Mouse (Mus musculus): ENCODE measurements around the gene Cnbd2. TPM values are rescaled to one million over a fixed set of nuclear protein-coding genes. Genes with fewer than 3 reads are reported as not detected.

The Cnbd2 gene
- polyA plus RNA-seq, 1 experiment, result 0.48 TPM

DNA sequence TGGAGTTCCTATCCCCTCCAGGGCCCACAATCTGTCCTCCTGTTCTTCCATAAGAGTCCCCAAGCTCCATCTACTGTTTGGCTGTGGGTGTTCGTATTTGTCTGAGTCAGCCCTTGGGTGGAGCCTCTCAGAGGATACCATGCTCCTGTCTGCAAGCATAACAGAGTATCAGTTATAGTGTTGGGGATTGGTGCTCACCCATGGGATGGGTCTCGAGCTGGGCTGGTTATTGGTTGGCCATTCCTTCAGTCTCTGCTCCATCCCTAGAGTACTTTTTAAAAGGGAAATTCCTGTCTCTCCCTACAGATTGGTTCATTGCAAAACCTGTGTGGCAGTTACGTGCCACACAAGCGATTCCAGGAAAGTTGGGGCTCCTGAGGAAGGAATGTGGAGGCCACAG lies 36.7 kb downstream of the Cnbd2 start:
- TF ChIP-seq CTCF (IDR thresholded peaks at IDR 0.05; ENCODE audit: extremely low read depth, insufficient read length, insufficient replicate concordance, low read depth, low read length) (no peak), POLR2A (IDR thresholded peaks at IDR 0.05; ENCODE audit: low read depth, low read length) (no peak)
- H3K27ac ChIP-seq (ENCODE audit: insufficient read depth, low read depth, low read length), result no peak overlapping the region
- WGBS, result 80% methylated on average over 4 of the region's 4 CpGs
- no peak overlapping the region for H3K4me3 ChIP-seq (ENCODE audit: low read depth, low read length)
- H3K4me1 ChIP-seq (ENCODE audit: control insufficient read depth, insufficient read depth, insufficient read length, low read length), result no peaks in the 10 kb centered on the region
- H3K36me3 ChIP-seq (ENCODE audit: control insufficient read depth, insufficient read depth, low read length), result no peaks in the 10 kb centered on the region
- H3K27me3 ChIP-seq (ENCODE audit: control insufficient read depth, insufficient read depth, low read length), result no peaks in the 10 kb centered on the region

GRCm38 (mm10) chr2:156349286-156349848 lies 37.3 kb downstream of the Cnbd2 start:
- WGBS, result 90% methylated on average over 4 of the region's 4 CpGs
- Histone ChIP-seq H3K4me1 (ENCODE audit: control insufficient read depth, insufficient read depth, insufficient read length, low read length) (peaks cover 2% of the 10 kb centered on the region; the same call in 1 of the 2 replicates), H3K36me3 (ENCODE audit: control insufficient read depth, insufficient read depth, low read length) (no peaks in the 10 kb centered on the region), H3K27me3 (ENCODE audit: control insufficient read depth, insufficient read depth, low read length) (no peaks in the 10 kb centered on the region), H3K27ac (ENCODE audit: insufficient read depth, low read depth, low read length) (no peak overlapping the region), H3K4me3 (ENCODE audit: low read depth, low read length) (no peak overlapping the region)
- TF ChIP-seq POLR2A (IDR thresholded peaks at IDR 0.05; ENCODE audit: low read depth, low read length), result no peak
- TF ChIP-seq CTCF (IDR thresholded peaks at IDR 0.05; ENCODE audit: extremely low read depth, insufficient read length, insufficient replicate concordance, low read depth, low read length), result no peak

DNA sequence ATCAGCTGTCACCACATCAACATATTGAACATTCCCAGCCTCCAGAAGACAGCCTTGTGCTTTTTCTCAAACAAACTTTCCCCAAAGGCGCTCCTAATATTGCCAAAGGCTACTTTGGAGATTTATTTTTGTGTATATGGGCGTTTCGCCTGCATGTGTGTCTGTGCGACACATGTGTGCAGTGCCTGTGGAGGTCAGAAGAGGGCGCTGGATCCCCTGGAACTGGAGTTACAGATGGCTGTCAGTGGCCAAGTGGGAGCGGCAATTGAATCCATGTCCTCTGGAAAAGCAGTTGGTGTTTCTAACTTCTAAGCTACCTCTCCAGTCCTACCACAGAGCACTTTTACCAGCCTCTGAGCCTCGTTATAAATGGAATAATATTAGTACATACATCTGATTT lies 39.1 kb downstream of the Cnbd2 start:
- TF ChIP-seq POLR2A (IDR thresholded peaks at IDR 0.05; ENCODE audit: low read depth, low read length) (no peak), CTCF (IDR thresholded peaks at IDR 0.05; ENCODE audit: extremely low read depth, insufficient read length, insufficient replicate concordance, low read depth, low read length) (no peak)
- H3K4me3 ChIP-seq (ENCODE audit: low read depth, low read length), result no peak overlapping the region
- 87% methylated on average over 7 of the region's 7 CpGs for WGBS
- no peaks in the 10 kb centered on the region for H3K36me3 ChIP-seq (ENCODE audit: control insufficient read depth, insufficient read depth, low read length)
- peaks cover 2% of the 10 kb centered on the region; the same call in 1 of the 2 replicates for H3K4me1 ChIP-seq (ENCODE audit: control insufficient read depth, insufficient read depth, insufficient read length, low read length)
- H3K27me3 ChIP-seq (ENCODE audit: control insufficient read depth, insufficient read depth, low read length), result no peaks in the 10 kb centered on the region
- H3K27ac ChIP-seq (ENCODE audit: insufficient read depth, low read depth, low read length), result no peak overlapping the region

DNA sequence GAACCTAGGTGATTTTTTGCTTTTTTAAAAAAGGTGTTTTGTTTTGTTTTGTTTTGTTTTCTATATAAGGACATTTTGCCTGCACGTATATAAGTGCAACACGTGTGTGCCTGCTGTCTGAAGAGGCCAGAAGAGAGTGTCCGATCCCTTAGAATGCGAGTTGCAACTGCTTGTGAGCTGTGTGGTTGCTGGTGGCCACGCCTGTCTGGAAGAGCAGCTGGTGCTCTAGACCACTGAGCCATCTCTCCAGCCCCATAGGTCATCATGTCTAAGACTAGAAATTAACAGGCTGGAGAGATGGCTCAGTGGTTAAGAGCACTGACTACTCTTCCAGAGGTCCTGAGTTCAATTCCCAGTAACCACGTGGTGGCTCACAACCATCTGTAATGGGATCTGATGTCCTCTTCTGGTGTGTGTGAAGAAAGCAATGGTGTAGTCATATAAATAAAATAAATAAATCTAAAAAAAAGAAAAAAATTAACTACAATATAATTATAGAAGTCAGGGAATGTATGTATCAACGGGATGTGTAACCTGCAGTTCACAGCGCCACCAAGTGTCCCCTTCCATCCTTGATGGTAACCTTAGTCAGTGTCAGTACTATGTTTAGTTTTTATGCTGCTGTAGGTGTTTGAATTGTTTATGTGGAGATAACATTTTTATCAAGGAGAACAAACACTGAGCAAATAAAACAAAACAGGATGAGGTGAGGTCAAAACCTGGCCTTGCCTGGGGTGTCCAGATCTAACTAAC lies 40.5 kb downstream of the Cnbd2 start:
- Histone ChIP-seq H3K27me3 (ENCODE audit: control insufficient read depth, insufficient read depth, low read length) (no peaks in the 10 kb centered on the region), H3K36me3 (ENCODE audit: control insufficient read depth, insufficient read depth, low read length) (no peaks in the 10 kb centered on the region), H3K4me1 (ENCODE audit: control insufficient read depth, insufficient read depth, insufficient read length, low read length) (peaks cover 2% of the 10 kb centered on the region; the same call in 1 of the 2 replicates), H3K27ac (ENCODE audit: insufficient read depth, low read depth, low read length) (no peak overlapping the region), H3K4me3 (ENCODE audit: low read depth, low read length) (no peak overlapping the region)
- WGBS, result 74% methylated on average over 8 of the region's 8 CpGs
- TF ChIP-seq POLR2A (IDR thresholded peaks at IDR 0.05; ENCODE audit: low read depth, low read length), result no peak
- no peak for TF ChIP-seq CTCF (IDR thresholded peaks at IDR 0.05; ENCODE audit: extremely low read depth, insufficient read length, insufficient replicate concordance, low read depth, low read length)

DNA sequence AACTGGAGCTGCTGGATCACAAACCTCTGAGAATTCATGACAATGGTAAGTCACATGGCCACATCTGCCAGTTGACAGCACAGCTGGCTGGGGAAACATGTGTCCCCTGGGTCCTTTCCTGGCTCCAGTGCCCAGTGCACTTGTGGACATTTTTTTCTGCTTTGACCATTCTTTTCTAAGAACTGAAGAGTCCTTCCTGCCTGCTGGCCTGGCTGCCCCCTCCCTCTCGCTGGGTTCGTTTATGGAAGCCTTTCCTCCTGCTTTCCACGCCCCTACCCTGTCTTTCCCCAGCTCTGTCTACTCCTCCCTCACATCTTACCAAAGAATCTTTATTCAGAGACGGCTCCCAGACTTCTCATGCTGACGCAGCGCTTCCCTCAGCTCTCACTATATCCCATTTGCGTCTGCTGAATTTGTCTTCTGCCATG lies 41.2 kb downstream of the Cnbd2 start:
- Histone ChIP-seq H3K36me3 (ENCODE audit: control insufficient read depth, insufficient read depth, low read length) (no peaks in the 10 kb centered on the region), H3K4me3 (ENCODE audit: low read depth, low read length) (no peak overlapping the region), H3K4me1 (ENCODE audit: control insufficient read depth, insufficient read depth, insufficient read length, low read length) (peaks cover 2% of the 10 kb centered on the region; the same call in 1 of the 2 replicates), H3K27me3 (ENCODE audit: control insufficient read depth, insufficient read depth, low read length) (no peaks in the 10 kb centered on the region), H3K27ac (ENCODE audit: insufficient read depth, low read depth, low read length) (no peak overlapping the region)
- whole genome bisulfite sequencing, result 55% methylated on average over 7 of the region's 7 CpGs
- TF ChIP-seq CTCF (IDR thresholded peaks at IDR 0.05; ENCODE audit: extremely low read depth, insufficient read length, insufficient replicate concordance, low read depth, low read length), result no peak
- TF ChIP-seq POLR2A (IDR thresholded peaks at IDR 0.05; ENCODE audit: low read depth, low read length), result no peak

GRCm38 (mm10) chr2:156356031-156356430 lies 43.9 kb downstream of the Cnbd2 start:
- no peak for TF ChIP-seq POLR2A (IDR thresholded peaks at IDR 0.05; ENCODE audit: low read depth, low read length)
- Histone ChIP-seq H3K27ac (ENCODE audit: insufficient read depth, low read depth, low read length) (peak overlapping the region; percentile 16; the same call in 1 of the 2 replicates), H3K36me3 (ENCODE audit: control insufficient read depth, insufficient read depth, low read length) (no peaks in the 10 kb centered on the region), H3K27me3 (ENCODE audit: control insufficient read depth, insufficient read depth, low read length) (no peaks in the 10 kb centered on the region), H3K4me1 (ENCODE audit: control insufficient read depth, insufficient read depth, insufficient read length, low read length) (peaks cover 2% of the 10 kb centered on the region; the same call in 1 of the 2 replicates), H3K4me3 (ENCODE audit: low read depth, low read length) (no peak overlapping the region)
- WGBS, result 47% methylated on average over 7 of the region's 7 CpGs

DNA sequence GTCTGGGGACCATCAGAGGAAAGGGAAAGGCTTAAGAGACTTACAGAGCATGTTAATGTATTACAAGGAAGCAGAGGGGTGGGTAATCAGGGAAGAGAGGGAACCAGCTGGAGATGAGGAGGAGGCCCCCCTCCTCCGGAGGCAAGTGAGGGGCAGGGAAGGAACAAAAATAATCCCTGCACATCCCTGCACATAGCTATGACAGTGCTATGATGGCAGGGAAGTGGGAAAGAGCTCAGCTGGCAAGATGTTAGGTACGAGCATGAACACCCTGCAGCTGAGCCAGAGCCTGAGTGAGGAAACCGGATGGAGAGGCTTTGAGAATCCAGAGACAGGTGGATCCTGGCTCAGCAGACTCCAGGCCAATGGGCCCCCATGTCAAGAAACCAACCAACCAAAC lies 56.4 kb downstream of the Cnbd2 start:
- Histone ChIP-seq H3K4me1 (ENCODE audit: control insufficient read depth, insufficient read depth, insufficient read length, low read length) (no peaks in the 10 kb centered on the region; the same call in 1 of the 2 replicates), H3K27me3 (ENCODE audit: control insufficient read depth, insufficient read depth, low read length) (no peaks in the 10 kb centered on the region), H3K36me3 (ENCODE audit: control insufficient read depth, insufficient read depth, low read length) (no peaks in the 10 kb centered on the region), H3K27ac (ENCODE audit: insufficient read depth, low read depth, low read length) (no peak overlapping the region), H3K4me3 (ENCODE audit: low read depth, low read length) (no peak overlapping the region)
- WGBS, result 58% methylated on average over 3 of the region's 3 CpGs
- TF ChIP-seq POLR2A (IDR thresholded peaks at IDR 0.05; ENCODE audit: low read depth, low read length), result no peak
- TF ChIP-seq CTCF (IDR thresholded peaks at IDR 0.05; ENCODE audit: extremely low read depth, insufficient read length, insufficient replicate concordance, low read depth, low read length), result no peak
